Mouse (Mus musculus): ENCODE measurements around the gene Lamc1.

- TF ChIP-seq CTCF (IDR thresholded peaks at IDR 0.05; ENCODE audit: extremely low read depth, insufficient read depth, insufficient read length, insufficient replicate concordance) (no peak), POLR2A (IDR thresholded peaks at IDR 0.05; ENCODE audit: low read depth, low read length) (no peak)
Measured at GRCm38 (mm10) chr1:153307509-153308178, 24.9 kb downstream of the Lamc1 start.

Measured in spleen, adult 2 months (tissue).